Mouse (Mus musculus): ENCODE data around the gene Gm10320. TPM values are rescaled to one million over a fixed set of nuclear protein-coding genes. Genes with fewer than 3 reads are reported as not detected.
A peak's percentile ranks its signal among the peaks of the same experiment; 100 is the strongest.

Gm10320 gene
- polyA plus RNA-seq, 1 experiment = 1.1 TPM

DNA sequence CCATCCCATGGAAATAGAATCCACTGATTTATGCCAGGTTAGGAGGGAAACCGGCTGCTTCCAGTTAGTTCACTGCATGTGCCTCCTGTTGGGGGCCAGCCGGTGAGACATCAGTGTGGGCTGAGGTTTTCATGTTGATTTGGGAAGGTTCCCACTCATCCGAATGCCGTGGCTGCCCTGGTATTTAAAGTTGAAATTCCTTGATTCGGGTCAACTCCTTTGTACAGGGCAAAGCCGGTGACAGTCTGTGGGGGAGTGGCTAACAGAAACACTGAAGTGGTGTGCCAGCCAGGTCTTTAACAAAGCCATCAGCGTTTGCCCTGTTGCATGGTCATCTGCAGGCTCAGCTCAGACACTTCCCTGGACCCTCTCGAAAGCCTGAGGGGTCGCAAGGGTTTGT lies 41.6 kb upstream of the Gm10320 start:
- Histone ChIP-seq H3K4me1 (ENCODE audit: control insufficient read depth, insufficient read depth, low read length) (0 out of 2 replicates have a peak, but pooled peaks cover 3% of the 10 kb centered on the region), H3K27me3 (replicated peaks; ENCODE audit: control insufficient read depth, insufficient read depth, low read length) (no peaks in the 10 kb centered on the region; the same call in 1 of the 2 replicates), H3K27ac (ENCODE audit: insufficient read depth, low read depth, low read length) (no peak overlapping the region), H3K36me3 (ENCODE audit: control insufficient read depth, insufficient read depth, low read length) (no peaks in the 10 kb centered on the region), H3K4me3 (ENCODE audit: insufficient read depth, low read depth, low read length) (no peak overlapping the region)
- no peak for TF ChIP-seq CTCF (conservative IDR thresholded peaks at IDR 0.05; ENCODE audit: insufficient read depth, insufficient read length, low read depth, low read length)
- TF ChIP-seq POLR2A (IDR thresholded peaks at IDR 0.05; ENCODE audit: low read depth, low read length) = no peak
- peak; percentile 77 for DNase-seq
- WGBS = 10% methylated on average over 9 of the region's 9 CpGs

DNA sequence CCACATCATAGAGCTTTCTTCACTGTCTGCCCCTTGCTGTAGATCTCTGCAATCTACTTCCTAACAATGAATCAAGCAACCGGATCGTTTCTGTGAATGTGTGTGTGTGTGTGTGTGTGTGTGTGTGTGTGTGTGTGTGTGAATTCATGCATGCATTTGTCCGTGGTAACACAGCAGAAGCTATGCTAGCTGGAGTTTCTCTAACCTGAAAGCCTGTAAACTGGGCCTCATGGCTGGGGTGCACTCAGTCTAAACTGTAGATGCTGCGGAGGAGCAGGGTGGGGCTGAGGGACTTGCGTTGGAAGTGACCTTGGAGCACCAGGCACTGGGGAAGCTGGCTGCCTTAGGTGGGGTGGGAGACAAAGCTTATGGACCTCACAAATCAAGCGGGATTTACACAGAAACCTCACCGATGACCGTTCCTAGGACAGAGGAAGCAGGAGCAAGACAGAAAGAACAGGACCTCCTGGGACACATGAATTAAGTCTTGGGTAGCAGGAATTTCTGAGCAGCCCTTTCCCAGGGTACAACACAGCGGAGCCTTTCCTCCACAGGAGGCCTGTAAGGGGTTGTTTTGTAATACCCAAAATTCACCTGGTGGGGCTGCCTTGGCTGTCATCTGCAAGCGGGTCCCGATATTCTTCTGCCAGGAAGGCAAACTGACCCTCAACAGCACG lies 41.0 kb upstream of the Gm10320 start:
- Histone ChIP-seq H3K36me3 (ENCODE audit: control insufficient read depth, insufficient read depth, low read length) (no peaks in the 10 kb centered on the region), H3K4me3 (ENCODE audit: insufficient read depth, low read depth, low read length) (no peak overlapping the region), H3K4me1 (ENCODE audit: control insufficient read depth, insufficient read depth, low read length) (0 out of 2 replicates have a peak, but pooled peaks cover 3% of the 10 kb centered on the region), H3K27me3 (replicated peaks; ENCODE audit: control insufficient read depth, insufficient read depth, low read length) (no peaks in the 10 kb centered on the region; the same call in 1 of the 2 replicates), H3K27ac (ENCODE audit: insufficient read depth, low read depth, low read length) (no peak overlapping the region)
- no peak for TF ChIP-seq CTCF (conservative IDR thresholded peaks at IDR 0.05; ENCODE audit: insufficient read depth, insufficient read length, low read depth, low read length)
- no peak for TF ChIP-seq POLR2A (IDR thresholded peaks at IDR 0.05; ENCODE audit: low read depth, low read length)
- DNase-seq = no peak
- WGBS = 34% methylated on average over 12 of the region's 12 CpGs

GRCm38 (mm10) chr13:98531976-98532375 lies 40.2 kb upstream of the Gm10320 start:
- WGBS = 71% methylated on average over 9 of the region's 9 CpGs
- 0 out of 2 replicates have a peak, but pooled peaks cover 3% of the 10 kb centered on the region for H3K4me1 ChIP-seq (ENCODE audit: control insufficient read depth, insufficient read depth, low read length)
- TF ChIP-seq CTCF (conservative IDR thresholded peaks at IDR 0.05; ENCODE audit: insufficient read depth, insufficient read length, low read depth, low read length) = no peak
- no peak for TF ChIP-seq POLR2A (IDR thresholded peaks at IDR 0.05; ENCODE audit: low read depth, low read length)
- no peaks in the 10 kb centered on the region; the same call in 1 of the 2 replicates for H3K27me3 ChIP-seq (replicated peaks; ENCODE audit: control insufficient read depth, insufficient read depth, low read length)
- no peak for DNase-seq
- no peaks in the 10 kb centered on the region for H3K36me3 ChIP-seq (ENCODE audit: control insufficient read depth, insufficient read depth, low read length)
- H3K27ac ChIP-seq (ENCODE audit: insufficient read depth, low read depth, low read length) = no peak overlapping the region
- H3K4me3 ChIP-seq (ENCODE audit: insufficient read depth, low read depth, low read length) = no peak overlapping the region

GRCm38 (mm10) chr13:98531306-98531705 lies 39.5 kb upstream of the Gm10320 start:
- Histone ChIP-seq H3K27ac (ENCODE audit: insufficient read depth, low read depth, low read length) (no peak overlapping the region), H3K27me3 (replicated peaks; ENCODE audit: control insufficient read depth, insufficient read depth, low read length) (no peaks in the 10 kb centered on the region; the same call in 1 of the 2 replicates), H3K4me1 (ENCODE audit: control insufficient read depth, insufficient read depth, low read length) (0 out of 2 replicates have a peak, but pooled peaks cover 3% of the 10 kb centered on the region), H3K36me3 (ENCODE audit: control insufficient read depth, insufficient read depth, low read length) (no peaks in the 10 kb centered on the region), H3K4me3 (ENCODE audit: insufficient read depth, low read depth, low read length) (no peak overlapping the region)
- TF ChIP-seq POLR2A (IDR thresholded peaks at IDR 0.05; ENCODE audit: low read depth, low read length) (no peak), CTCF (conservative IDR thresholded peaks at IDR 0.05; ENCODE audit: insufficient read depth, insufficient read length, low read depth, low read length) (no peak)
- DNase-seq = no peak
- 56% methylated on average over 3 of the region's 3 CpGs for WGBS

DNA sequence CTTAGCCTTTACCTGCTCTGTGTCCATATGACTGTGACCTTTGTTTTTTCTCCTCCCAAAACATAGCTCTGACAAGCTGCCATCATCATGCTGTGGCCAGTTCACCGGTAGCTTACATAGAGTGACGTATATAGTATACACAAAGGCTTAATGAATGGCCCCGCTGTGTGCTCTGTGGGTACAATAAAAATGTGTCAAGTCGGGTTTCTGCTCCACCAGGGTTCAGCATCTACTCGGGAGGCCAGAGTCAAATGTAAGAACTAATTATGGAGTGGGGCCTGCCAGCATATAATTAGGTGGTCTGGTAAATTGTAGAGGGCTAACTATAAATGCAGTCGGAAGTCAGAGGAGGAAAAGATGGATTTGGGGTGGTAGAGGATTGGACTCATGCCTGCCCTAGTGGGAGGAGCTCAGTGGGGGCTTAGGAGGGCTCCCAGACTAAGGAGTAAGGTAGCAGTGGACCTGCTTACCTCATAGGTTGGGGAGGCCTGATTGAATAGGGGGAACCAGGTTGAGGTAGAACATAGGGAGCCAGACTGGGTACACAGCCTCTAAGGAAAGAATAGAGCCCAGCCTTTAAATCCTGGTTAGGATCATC lies 32.0 kb upstream of the Gm10320 start:
- H3K4me3 ChIP-seq (ENCODE audit: insufficient read depth, low read depth, low read length) = no peak overlapping the region
- no peak overlapping the region for H3K27ac ChIP-seq (ENCODE audit: insufficient read depth, low read depth, low read length)
- H3K4me1 ChIP-seq (ENCODE audit: control insufficient read depth, insufficient read depth, low read length) = no peaks in the 10 kb centered on the region
- 77% methylated on average over 6 of the region's 6 CpGs for WGBS
- DNase-seq = no peak
- TF ChIP-seq POLR2A (IDR thresholded peaks at IDR 0.05; ENCODE audit: low read depth, low read length) (no peak), CTCF (conservative IDR thresholded peaks at IDR 0.05; ENCODE audit: insufficient read depth, insufficient read length, low read depth, low read length) (no peak)
- H3K27me3 ChIP-seq (replicated peaks; ENCODE audit: control insufficient read depth, insufficient read depth, low read length) = no peaks in the 10 kb centered on the region
- H3K36me3 ChIP-seq (ENCODE audit: control insufficient read depth, insufficient read depth, low read length) = no peaks in the 10 kb centered on the region

DNA sequence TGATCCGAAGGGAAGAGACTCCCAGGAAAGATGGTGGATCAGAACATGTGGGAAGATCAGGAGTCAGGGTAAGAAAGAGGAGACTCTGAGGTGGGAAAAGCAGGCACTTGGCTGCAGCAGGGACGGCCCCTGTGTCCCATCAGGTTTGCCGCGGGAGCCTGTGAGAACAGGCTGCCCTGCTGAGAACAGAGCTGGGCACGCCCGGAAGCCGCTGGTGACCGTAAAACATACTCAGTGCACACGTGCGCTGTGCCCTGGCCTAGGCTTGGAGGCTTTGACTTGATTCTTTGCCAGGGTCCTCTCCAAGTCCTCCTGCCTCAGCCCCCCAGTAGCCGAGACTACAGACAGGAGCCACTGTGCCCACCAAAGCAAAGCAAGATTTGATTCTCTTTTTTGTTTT lies 26.5 kb upstream of the Gm10320 start:
- H3K27me3 ChIP-seq (replicated peaks; ENCODE audit: control insufficient read depth, insufficient read depth, low read length) = no peaks in the 10 kb centered on the region; the same call in 1 of the 2 replicates
- DNase-seq = no peak
- H3K4me1 ChIP-seq (ENCODE audit: control insufficient read depth, insufficient read depth, low read length) = no peaks in the 10 kb centered on the region
- no peaks in the 10 kb centered on the region for H3K36me3 ChIP-seq (ENCODE audit: control insufficient read depth, insufficient read depth, low read length)
- WGBS = 20% methylated on average over 11 of the region's 11 CpGs
- no peak overlapping the region for H3K4me3 ChIP-seq (ENCODE audit: insufficient read depth, low read depth, low read length)
- TF ChIP-seq CTCF (conservative IDR thresholded peaks at IDR 0.05; ENCODE audit: insufficient read depth, insufficient read length, low read depth, low read length) = no peak
- no peak for TF ChIP-seq POLR2A (IDR thresholded peaks at IDR 0.05; ENCODE audit: low read depth, low read length)
- H3K27ac ChIP-seq (ENCODE audit: insufficient read depth, low read depth, low read length) = no peak overlapping the region

- Histone ChIP-seq H3K27me3 (replicated peaks; ENCODE audit: control insufficient read depth, insufficient read depth, low read length) (no peaks in the 10 kb centered on the region; the same call in 1 of the 2 replicates), H3K4me1 (ENCODE audit: control insufficient read depth, insufficient read depth, low read length) (no peaks in the 10 kb centered on the region), H3K27ac (ENCODE audit: insufficient read depth, low read depth, low read length) (no peak overlapping the region), H3K4me3 (ENCODE audit: insufficient read depth, low read depth, low read length) (no peak overlapping the region), H3K36me3 (ENCODE audit: control insufficient read depth, insufficient read depth, low read length) (no peaks in the 10 kb centered on the region)
- WGBS = 73% methylated on average over 5 of the region's 5 CpGs
- TF ChIP-seq CTCF (conservative IDR thresholded peaks at IDR 0.05; ENCODE audit: insufficient read depth, insufficient read length, low read depth, low read length) = no peak
- TF ChIP-seq POLR2A (IDR thresholded peaks at IDR 0.05; ENCODE audit: low read depth, low read length) = no peak
- no peak for DNase-seq
Observed at GRCm38 (mm10) chr13:98517666-98518065, 25.9 kb upstream of the Gm10320 start.
